Mouse (Mus musculus): Measurements from ENCODE around the gene Fam172a. TPM values are rescaled to one million over a fixed set of nuclear protein-coding genes. Genes with fewer than 3 reads are reported as not detected.

Fam172a gene
- polyA plus RNA-seq, 1 experiment from 2014 or later: 37.8 TPM

DNA sequence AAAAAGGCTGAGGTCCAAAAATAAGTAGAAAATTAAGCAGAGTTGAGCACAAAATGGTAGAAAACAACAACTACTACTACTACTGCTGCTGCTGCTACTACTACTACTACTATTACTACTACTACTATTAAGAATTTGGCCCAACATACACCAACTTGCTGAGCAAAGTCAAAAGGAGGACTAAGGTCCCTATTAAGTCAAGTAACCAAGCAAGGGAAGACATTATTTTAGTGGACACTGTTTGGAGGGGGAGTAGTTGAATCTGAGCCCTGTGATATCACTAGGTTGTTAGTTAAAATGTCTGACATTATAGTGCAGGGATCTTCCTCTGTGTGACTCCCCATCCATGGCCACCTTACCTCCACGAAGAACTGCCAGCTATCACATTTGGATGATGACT, 476.2 kb downstream of the Fam172a start:
- Histone ChIP-seq H3K27me3 (ENCODE audit: control insufficient read depth, insufficient read depth, low read length) (peaks cover 14% of the 10 kb centered on the region), H3K36me3 (ENCODE audit: control insufficient read depth, insufficient read depth, low read length) (no peaks in the 10 kb centered on the region), H3K4me3 (ENCODE audit: low read depth, low read length) (no peak overlapping the region), H3K9ac (replicated peaks; ENCODE audit: low read depth, low read length) (no peak overlapping the region), H3K4me1 (ENCODE audit: control insufficient read depth, insufficient read depth, low read length) (peaks cover 5% of the 10 kb centered on the region; the same call in 1 of the 2 replicates), H3K4me2 (ENCODE audit: low read depth, low read length) (no peak overlapping the region), H3K9me3 (ENCODE audit: control insufficient read depth, low read length) (no peaks in the 10 kb centered on the region), H3K27ac (ENCODE audit: low read depth, low read length) (no peak overlapping the region)
- 0% methylated on average over 1 of the region's 1 CpGs for WGBS
- no peak for ATAC-seq (ENCODE audit: low read depth)

GRCm38 (mm10) chr13:78178771-78179170, 476.9 kb downstream of the Fam172a start:
- Histone ChIP-seq H3K27ac (ENCODE audit: low read depth, low read length) (no peak overlapping the region), H3K4me2 (ENCODE audit: low read depth, low read length) (peak overlapping the region; percentile 73), H3K4me1 (ENCODE audit: control insufficient read depth, insufficient read depth, low read length) (peaks cover 5% of the 10 kb centered on the region; the same call in 1 of the 2 replicates), H3K27me3 (ENCODE audit: control insufficient read depth, insufficient read depth, low read length) (peaks cover 9% of the 10 kb centered on the region; the same call in 1 of the 2 replicates), H3K9me3 (ENCODE audit: control insufficient read depth, low read length) (no peaks in the 10 kb centered on the region), H3K9ac (replicated peaks; ENCODE audit: low read depth, low read length) (no peak overlapping the region), H3K36me3 (ENCODE audit: control insufficient read depth, insufficient read depth, low read length) (no peaks in the 10 kb centered on the region), H3K4me3 (ENCODE audit: low read depth, low read length) (peak overlapping the region; percentile 38)
- no peak for ATAC-seq (ENCODE audit: low read depth)
- WGBS: 12% methylated on average over 5 of the region's 5 CpGs

DNA sequence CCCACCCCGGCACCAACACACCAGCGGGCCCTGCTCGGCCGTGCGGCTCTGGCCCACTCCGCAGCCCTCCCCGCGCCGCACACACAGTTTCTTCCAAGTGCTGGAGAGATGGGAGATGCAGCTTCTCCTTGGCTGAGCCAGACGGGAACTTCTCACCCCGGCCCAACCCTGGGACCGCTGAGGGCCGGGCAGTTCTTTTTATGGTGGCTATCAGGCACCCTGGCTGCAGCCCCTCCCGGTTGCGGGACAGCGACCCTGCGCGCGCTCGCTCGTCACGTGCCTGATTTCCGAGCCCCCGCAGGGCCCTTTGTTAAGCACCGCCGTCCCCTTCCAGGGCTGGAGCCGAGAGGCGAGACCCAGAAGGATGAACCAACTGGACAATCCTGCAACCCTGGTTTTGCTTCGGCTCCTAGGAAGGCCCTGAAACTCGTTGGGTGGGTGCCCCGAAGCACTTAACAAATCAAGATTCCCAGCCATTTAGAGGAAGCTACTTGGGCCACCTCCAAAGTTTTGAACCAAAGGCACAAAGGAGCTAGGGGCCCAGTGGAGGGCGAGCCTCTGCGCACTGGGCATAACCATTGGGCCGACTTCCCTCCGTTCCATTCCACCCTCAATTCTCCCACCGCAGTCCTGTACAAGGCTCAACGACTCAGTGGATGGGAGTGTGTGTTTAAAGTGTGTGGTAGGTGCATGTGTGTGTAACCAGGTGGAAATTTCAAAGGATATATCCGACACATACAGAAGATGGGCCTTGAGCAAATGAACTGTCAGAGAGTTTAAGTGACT, 477.7 kb downstream of the Fam172a start:
- peak overlapping the region; percentile 38 for H3K4me3 ChIP-seq (ENCODE audit: low read depth, low read length)
- peak overlapping the region; percentile 56 for H3K9ac ChIP-seq (replicated peaks; ENCODE audit: low read depth, low read length)
- H3K27me3 ChIP-seq (ENCODE audit: control insufficient read depth, insufficient read depth, low read length): 0 out of 2 replicates have a peak, but pooled peaks cover 4% of the 10 kb centered on the region
- WGBS: 2% methylated on average over 38 of the region's 38 CpGs
- peak overlapping the region; percentile 73 for H3K4me2 ChIP-seq (ENCODE audit: low read depth, low read length)
- no peaks in the 10 kb centered on the region for H3K9me3 ChIP-seq (ENCODE audit: control insufficient read depth, low read length)
- H3K36me3 ChIP-seq (ENCODE audit: control insufficient read depth, insufficient read depth, low read length): no peaks in the 10 kb centered on the region
- H3K4me1 ChIP-seq (ENCODE audit: control insufficient read depth, insufficient read depth, low read length): peaks cover 5% of the 10 kb centered on the region; the same call in 1 of the 2 replicates
- H3K27ac ChIP-seq (ENCODE audit: low read depth, low read length): peak overlapping the region; percentile 44
- ATAC-seq (ENCODE audit: low read depth): peak; percentile 39

DNA sequence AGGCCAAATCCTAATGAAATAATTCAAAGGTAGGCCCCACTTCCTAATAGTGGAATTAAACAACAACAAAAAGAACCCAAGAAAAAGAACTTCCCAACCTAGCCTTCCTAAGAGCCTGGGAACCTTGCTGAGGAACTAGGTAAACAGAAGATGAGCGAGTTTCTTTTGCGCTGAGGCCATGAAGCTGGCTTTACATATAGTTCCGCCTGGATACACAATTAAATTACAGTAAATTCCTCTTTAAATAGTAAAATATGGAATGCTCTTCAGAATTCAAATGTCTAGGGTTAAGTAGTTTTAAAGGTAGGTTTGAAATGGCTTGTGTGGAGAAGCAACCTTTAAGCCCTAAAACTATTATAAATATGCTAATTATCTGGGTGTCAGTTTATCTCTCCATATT, 478.4 kb downstream of the Fam172a start:
- no peak overlapping the region for H3K4me3 ChIP-seq (ENCODE audit: low read depth, low read length)
- H3K27me3 ChIP-seq (ENCODE audit: control insufficient read depth, insufficient read depth, low read length): 0 out of 2 replicates have a peak, but pooled peaks cover 4% of the 10 kb centered on the region
- no peak for ATAC-seq (ENCODE audit: low read depth)
- 49% methylated on average over 3 of the region's 3 CpGs for WGBS
- no peak overlapping the region for H3K27ac ChIP-seq (ENCODE audit: low read depth, low read length)
- peaks cover 5% of the 10 kb centered on the region; the same call in 1 of the 2 replicates for H3K4me1 ChIP-seq (ENCODE audit: control insufficient read depth, insufficient read depth, low read length)
- no peaks in the 10 kb centered on the region for H3K9me3 ChIP-seq (ENCODE audit: control insufficient read depth, low read length)
- H3K36me3 ChIP-seq (ENCODE audit: control insufficient read depth, insufficient read depth, low read length): no peaks in the 10 kb centered on the region
- no peak overlapping the region for H3K9ac ChIP-seq (replicated peaks; ENCODE audit: low read depth, low read length)
- H3K4me2 ChIP-seq (ENCODE audit: low read depth, low read length): no peak overlapping the region

GRCm38 (mm10) chr13:78181071-78181929, 479.5 kb downstream of the Fam172a start:
- Histone ChIP-seq H3K36me3 (ENCODE audit: control insufficient read depth, insufficient read depth, low read length) (no peaks in the 10 kb centered on the region), H3K9me3 (ENCODE audit: control insufficient read depth, low read length) (no peaks in the 10 kb centered on the region), H3K4me3 (ENCODE audit: low read depth, low read length) (peak overlapping the region; percentile 32), H3K4me2 (ENCODE audit: low read depth, low read length) (peak overlapping the region; percentile 80), H3K27ac (ENCODE audit: low read depth, low read length) (peak overlapping the region; percentile 62), H3K9ac (replicated peaks; ENCODE audit: low read depth, low read length) (peak overlapping the region; percentile 44), H3K27me3 (ENCODE audit: control insufficient read depth, insufficient read depth, low read length) (0 out of 2 replicates have a peak, but pooled peaks cover 3% of the 10 kb centered on the region), H3K4me1 (ENCODE audit: control insufficient read depth, insufficient read depth, low read length) (peaks cover 5% of the 10 kb centered on the region; the same call in 1 of the 2 replicates)
- WGBS: under 1% methylated on average over 44 of the region's 44 CpGs
- peak; percentile 55 for ATAC-seq (ENCODE audit: low read depth)

DNA sequence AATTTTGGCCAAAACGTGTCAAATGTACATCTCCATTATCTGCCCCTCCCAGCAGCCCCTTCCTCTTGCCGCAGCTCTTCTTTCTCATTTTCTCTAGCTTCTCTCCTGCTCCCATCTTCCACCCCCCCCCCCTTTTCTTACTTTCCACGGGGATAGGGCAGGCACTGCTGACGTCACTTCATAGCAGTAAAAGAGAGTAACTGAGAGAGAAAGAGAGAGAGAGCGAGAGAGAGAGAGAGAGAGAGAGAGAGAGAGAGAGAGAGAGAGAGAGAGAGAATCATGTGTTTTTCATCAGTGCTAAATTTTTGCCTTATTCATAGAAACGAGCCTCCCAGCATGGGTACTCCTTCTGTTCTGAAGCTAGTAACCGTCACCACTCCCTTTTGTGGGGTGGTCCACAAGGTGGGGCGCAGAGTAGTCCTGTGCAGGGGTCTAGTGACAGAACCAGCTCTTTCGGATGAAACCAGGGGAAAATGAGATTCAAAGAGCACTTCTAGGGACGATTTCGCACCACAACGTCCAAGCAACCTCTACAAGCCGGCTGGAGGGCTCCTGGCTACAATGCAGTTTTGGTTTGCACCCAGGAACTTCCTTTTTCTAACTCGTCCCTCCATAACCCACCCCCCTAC, 480.2 kb downstream of the Fam172a start:
- peak overlapping the region; percentile 32 for H3K4me3 ChIP-seq (ENCODE audit: low read depth, low read length)
- peak overlapping the region; percentile 80 for H3K4me2 ChIP-seq (ENCODE audit: low read depth, low read length)
- no peak overlapping the region; the same call in 1 of the 2 replicates for H3K9ac ChIP-seq (replicated peaks; ENCODE audit: low read depth, low read length)
- ATAC-seq (ENCODE audit: low read depth): peak; percentile 60
- H3K4me1 ChIP-seq (ENCODE audit: control insufficient read depth, insufficient read depth, low read length): peaks cover 5% of the 10 kb centered on the region; the same call in 1 of the 2 replicates
- no peaks in the 10 kb centered on the region for H3K27me3 ChIP-seq (ENCODE audit: control insufficient read depth, insufficient read depth, low read length)
- no peaks in the 10 kb centered on the region for H3K36me3 ChIP-seq (ENCODE audit: control insufficient read depth, insufficient read depth, low read length)
- WGBS: 2% methylated on average over 13 of the region's 14 CpGs
- H3K27ac ChIP-seq (ENCODE audit: low read depth, low read length): peak overlapping the region; percentile 62
- no peaks in the 10 kb centered on the region for H3K9me3 ChIP-seq (ENCODE audit: control insufficient read depth, low read length)

GRCm38 (mm10) chr13:78183004-78183403, 481.2 kb downstream of the Fam172a start:
- H3K4me3 ChIP-seq (ENCODE audit: low read depth, low read length): no peak overlapping the region
- 12% methylated on average over 5 of the region's 5 CpGs for WGBS
- H3K9me3 ChIP-seq (ENCODE audit: control insufficient read depth, low read length): no peaks in the 10 kb centered on the region
- H3K36me3 ChIP-seq (ENCODE audit: control insufficient read depth, insufficient read depth, low read length): no peaks in the 10 kb centered on the region
- no peaks in the 10 kb centered on the region for H3K27me3 ChIP-seq (ENCODE audit: control insufficient read depth, insufficient read depth, low read length)
- peak overlapping the region; percentile 80; the same call in 1 of the 2 replicates for H3K4me2 ChIP-seq (ENCODE audit: low read depth, low read length)
- H3K9ac ChIP-seq (replicated peaks; ENCODE audit: low read depth, low read length): no peak overlapping the region
- H3K4me1 ChIP-seq (ENCODE audit: control insufficient read depth, insufficient read depth, low read length): peaks cover 5% of the 10 kb centered on the region; the same call in 1 of the 2 replicates
- no peak for ATAC-seq (ENCODE audit: low read depth)
- H3K27ac ChIP-seq (ENCODE audit: low read depth, low read length): peak overlapping the region; percentile 50; the same call in 1 of the 2 replicates

DNA sequence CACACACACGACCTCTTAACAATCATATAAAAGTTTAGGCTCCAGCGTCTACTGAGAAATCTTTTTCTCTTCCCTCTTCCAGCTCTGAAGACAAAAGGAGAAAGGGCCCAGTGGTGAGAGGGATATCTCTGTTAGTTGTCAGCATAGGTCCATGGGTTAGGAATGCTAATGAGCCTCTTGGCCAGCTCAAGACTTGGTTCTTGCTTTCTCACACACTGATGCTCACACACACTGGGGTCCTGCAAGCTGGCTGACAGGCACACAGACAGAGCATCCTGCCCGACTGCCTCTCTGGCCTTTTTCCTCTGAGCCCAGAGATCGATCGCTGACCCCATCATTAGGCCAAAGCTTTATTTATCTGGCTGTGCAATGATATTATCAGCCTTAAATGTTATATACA, 482.2 kb downstream of the Fam172a start:
- no peaks in the 10 kb centered on the region for H3K27me3 ChIP-seq (ENCODE audit: control insufficient read depth, insufficient read depth, low read length)
- H3K4me3 ChIP-seq (ENCODE audit: low read depth, low read length): no peak overlapping the region
- H3K4me1 ChIP-seq (ENCODE audit: control insufficient read depth, insufficient read depth, low read length): peaks cover 5% of the 10 kb centered on the region; the same call in 1 of the 2 replicates
- 11% methylated on average over 5 of the region's 5 CpGs for WGBS
- no peaks in the 10 kb centered on the region for H3K36me3 ChIP-seq (ENCODE audit: control insufficient read depth, insufficient read depth, low read length)
- no peak overlapping the region for H3K27ac ChIP-seq (ENCODE audit: low read depth, low read length)
- no peak overlapping the region for H3K9ac ChIP-seq (replicated peaks; ENCODE audit: low read depth, low read length)
- no peak overlapping the region for H3K4me2 ChIP-seq (ENCODE audit: low read depth, low read length)
- no peaks in the 10 kb centered on the region for H3K9me3 ChIP-seq (ENCODE audit: control insufficient read depth, low read length)
- ATAC-seq (ENCODE audit: low read depth): peak; percentile 39; the same call in 1 of the 2 replicates
